Mouse (Mus musculus): ENCODE measurements around the gene Vmn1r195.
"Not testable (repeated sequence)": the region's sequence is repeated elsewhere in the genome, so short reads cannot be mapped to it uniquely, and the experiment has no call there.

Vmn1r195 gene

GRCm38 (mm10) chr13:22270222-22270621 is at the start of gene Vmn1r195:
Vmn1r195 (plus strand) TSS chr13:22270522.
- not testable (repeated sequence) for DNase-seq (ENCODE audit: low spot score in 2 of 2)

GRCm38 (mm10) chr13:22223060-22223459 is 47.3 kb upstream of the Vmn1r195 start, which contains the start of gene Vmn1r193:
Vmn1r193 (minus strand) TSS chr13:22223160.
- not testable (repeated sequence) for DNase-seq (ENCODE audit: low spot score in 2 of 2)

- no peak for DNase-seq (ENCODE audit: low spot score in 2 of 2)
Observed at GRCm38 (mm10) chr13:22243915-22244314, 26.4 kb upstream of the Vmn1r195 start, which contains the start of gene Vmn1r194. Vmn1r194 (plus strand) TSS chr13:22244215.

- no peak for DNase-seq (ENCODE audit: low spot score in 2 of 2)
Observed at GRCm38 (mm10) chr13:22271721-22272120, 1.4 kb downstream of the Vmn1r195 start.

GRCm38 (mm10) chr13:22284578-22284977 is 14.3 kb downstream of the Vmn1r195 start:
- DNase-seq (ENCODE audit: low spot score in 2 of 2): no peak

GRCm38 (mm10) chr13:22289620-22290019 is 19.3 kb downstream of the Vmn1r195 start, which contains the start of gene Vmn1r196:
Vmn1r196 (plus strand) TSS chr13:22289920.
- no peak for DNase-seq (ENCODE audit: low spot score in 2 of 2)

GRCm38 (mm10) chr13:22308075-22308474 is 37.8 kb downstream of the Vmn1r195 start:
- DNase-seq (ENCODE audit: low spot score in 2 of 2): not testable (repeated sequence)

GRCm38 (mm10) chr13:22315361-22315760 is 45.0 kb downstream of the Vmn1r195 start:
- DNase-seq (ENCODE audit: low spot score in 2 of 2): no peak

GRCm38 (mm10) chr13:22317366-22317765 is 47.0 kb downstream of the Vmn1r195 start:
- no peak for DNase-seq (ENCODE audit: low spot score in 2 of 2)

- no peak for DNase-seq (ENCODE audit: low spot score in 2 of 2)
Observed at GRCm38 (mm10) chr13:22320091-22320490, 49.8 kb downstream of the Vmn1r195 start.

- no peak for DNase-seq (ENCODE audit: low spot score in 2 of 2)
Observed at GRCm38 (mm10) chr13:22324289-22324688, 54.0 kb downstream of the Vmn1r195 start, which contains the start of gene Vmn1r197. Vmn1r197 (plus strand) TSS chr13:22324589.

Data from right cerebral cortex, postnatal 36 days (tissue).